Mouse (Mus musculus): ENCODE measurements around the gene Sdk1.

DNA sequence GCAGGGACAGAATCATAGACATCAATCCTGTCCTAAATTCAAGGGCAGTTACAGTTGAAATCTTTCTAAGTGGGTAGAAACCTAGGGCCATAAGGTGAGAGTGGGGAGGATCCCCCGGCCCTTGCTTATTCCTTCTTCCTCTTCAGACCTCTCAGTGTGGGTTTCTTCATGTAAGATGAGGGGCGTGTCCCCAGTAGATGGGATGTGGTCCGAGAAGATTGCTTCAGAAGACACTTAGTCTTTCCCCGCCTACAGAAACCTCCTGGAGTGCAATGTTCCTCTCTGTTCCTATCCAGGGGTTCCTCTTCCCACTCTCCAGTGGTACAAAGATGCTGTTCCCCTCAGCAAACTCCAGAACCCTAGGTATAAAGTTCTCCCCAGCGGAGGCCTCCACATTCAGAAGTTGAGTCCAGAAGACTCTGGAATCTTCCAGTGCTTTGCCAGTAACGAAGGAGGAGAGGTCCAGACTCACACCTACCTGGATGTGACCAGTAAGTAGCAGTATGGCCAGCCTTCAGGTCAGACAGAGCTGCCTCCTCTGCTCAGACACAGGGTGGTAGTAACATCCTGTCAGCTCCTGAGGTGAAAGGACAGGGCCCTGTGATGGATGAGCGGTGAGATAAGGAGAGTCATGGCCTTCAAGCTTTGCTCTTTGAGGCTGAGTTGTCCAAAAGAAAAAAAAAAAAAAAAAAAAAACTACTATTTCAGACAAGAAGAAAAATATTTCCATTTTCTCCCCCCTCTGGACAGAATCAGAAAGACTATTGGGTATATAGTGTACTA lies 711.6 kb downstream of the Sdk1 start:
- TF ChIP-seq FLI1 (IDR thresholded peaks at IDR 0.05; ENCODE audit: low read length) = no peak
- TF ChIP-seq GATA1 (IDR thresholded peaks at IDR 0.05; ENCODE audit: borderline replicate concordance, low read length) = no peak

Measured in megakaryocyte, embryonic 14.5 days (primary cell).